Mouse (Mus musculus) hindbrain, postnatal 0 days (tissue): ENCODE measurements at regions not wholly inside any gene's neighbourhood (a gene's known extent, or its start where the extent isn't known, plus 50 kb on each side); places are given as distances from the start of the nearest gene placed in this dataset.
"Not testable (repeated sequence)": the region's sequence is repeated elsewhere in the genome, so short reads cannot be mapped to it uniquely, and the experiment has no call there.

Experiments used
- ATAC-seq: fragments of 200-750 bp; cut with Nextera tagmentation; 2 replicates; pipeline ENCODE4 v1.8.0; 2017; ENCODE audit warnings: mild to moderate bottlenecking, moderate TSS enrichment, moderate library complexity
- DNase-seq: peaks from one replicate; pipeline ENCODE4 v3.0.0-alpha.2; 2015; ENCODE audit warnings: low spot score
- H3K27ac ChIP-seq: fragments of 300-500 bp; sonication (generic); 2 replicates; pipeline ENCODE4 v1.5.1; 2014; ENCODE audit warnings: mild to moderate bottlenecking
- H3K27me3 ChIP-seq: fragments of 300-500 bp; sonication (generic); 2 replicates; pipeline ENCODE4 v1.6.1; 2014; ENCODE audit warnings: low read length, mixed read lengths; ENCODE audit not compliant: insufficient read depth
- H3K36me3 ChIP-seq: fragments of 300-500 bp; sonication (generic); 2 replicates; pipeline ENCODE4 v1.6.1; 2014; ENCODE audit warnings: low read length, mixed read lengths; ENCODE audit not compliant: insufficient read depth
- H3K4me1 ChIP-seq: fragments of 300-500 bp; sonication (generic); 2 replicates; pipeline ENCODE4 v1.6.1; 2014; ENCODE audit warnings: antibody characterized with exemption, low read length, mixed read lengths; ENCODE audit not compliant: insufficient read depth
- H3K4me2 ChIP-seq: fragments of 300-500 bp; sonication (generic); 2 replicates; pipeline ENCODE4 v1.6.1; 2014; ENCODE audit warnings: low read depth, mild to moderate bottlenecking, low read length, moderate library complexity, mixed read lengths
- H3K4me3 ChIP-seq: fragments of 300-500 bp; sonication (generic); 2 replicates; pipeline ENCODE4 v1.5.1; 2014; ENCODE audit warnings: low read length
- H3K9ac ChIP-seq: fragments of 300-500 bp; sonication (generic); replicated peaks from 2 replicates; pipeline ENCODE4 v1.6.1; 2014; ENCODE audit warnings: mild to moderate bottlenecking, low read length, moderate library complexity, mixed read lengths
- H3K9me3 ChIP-seq: fragments of 300-500 bp; sonication (generic); 2 replicates; pipeline ENCODE4 v1.6.1; 2016; ENCODE audit warnings: low read length, mixed read lengths
- CTCF ChIP-seq: IDR thresholded peaks from 2 replicates; pipeline ENCODE4 v1.5.1; 2016; ENCODE audit warnings: antibody characterized with exemption, control low read depth, low read depth
- WGBS: fragments of 180-500 bp; shearing (Covaris S2); extraction: QIAGEN DNeasy Blood & Tissue Kit; methylation state at CpG from one replicate; pipeline ENCODE4 v1.1.7; 2014; 5-methylcytosine and 5-hydroxymethylcytosine counted together

- Histone ChIP-seq H3K4me2 (no peak overlapping the region), H3K27me3 (no peaks in the 10 kb centered on the region), H3K9me3 (no peaks in the 10 kb centered on the region), H3K4me1 (no peaks in the 10 kb centered on the region), H3K4me3 (no peak overlapping the region), H3K36me3 (no peaks in the 10 kb centered on the region), H3K27ac (no peak overlapping the region), H3K9ac (no peak overlapping the region)
- ATAC-seq (no peak), DNase-seq (peak; percentile 34)
- TF ChIP-seq CTCF: peak; percentile 52
Measured at GRCm38 (mm10) chr5:18472114-18472513, 112.0 kb upstream of the Gnai1 start.

- no peak overlapping the region for H3K27ac ChIP-seq
- H3K27me3 ChIP-seq: no peaks in the 10 kb centered on the region
- DNase-seq: no peak
- no peak for TF ChIP-seq CTCF
- ATAC-seq: no peak
- H3K9ac ChIP-seq: no peak overlapping the region
- WGBS: 80% methylated on average over 1 of the region's 1 CpGs
- no peaks in the 10 kb centered on the region for H3K4me1 ChIP-seq
- no peaks in the 10 kb centered on the region for H3K9me3 ChIP-seq
- H3K4me2 ChIP-seq: no peak overlapping the region
- no peak overlapping the region for H3K4me3 ChIP-seq
- H3K36me3 ChIP-seq: no peaks in the 10 kb centered on the region
Measured at GRCm38 (mm10) chr5:18457771-18458170, 97.6 kb upstream of the Gnai1 start.

- no peak overlapping the region for H3K9ac ChIP-seq
- WGBS: 80% methylated on average over 1 of the region's 1 CpGs
- H3K4me1 ChIP-seq: no peaks in the 10 kb centered on the region
- no peaks in the 10 kb centered on the region for H3K36me3 ChIP-seq
- H3K4me2 ChIP-seq: no peak overlapping the region
- ATAC-seq (no peak), DNase-seq (no peak)
- TF ChIP-seq CTCF: no peak
- H3K27ac ChIP-seq: no peak overlapping the region
- no peak overlapping the region for H3K4me3 ChIP-seq
- no peaks in the 10 kb centered on the region for H3K9me3 ChIP-seq
- no peaks in the 10 kb centered on the region for H3K27me3 ChIP-seq
Measured at GRCm38 (mm10) chr5:18456196-18456595, 96.0 kb upstream of the Gnai1 start.

- DNase-seq, H3K36me3 ChIP-seq, H3K9ac ChIP-seq, H3K4me3 ChIP-seq, H3K4me1 ChIP-seq, ATAC-seq, H3K9me3 ChIP-seq, H3K27me3 ChIP-seq, H3K27ac ChIP-seq, H3K4me2 ChIP-seq: not testable (repeated sequence)
- 60% methylated on average over 6 of the region's 6 CpGs for WGBS
Measured at GRCm38 (mm10) chr5:18452871-18453757, 93.0 kb upstream of the Gnai1 start.

GRCm38 (mm10) chr5:18449261-18449660, 89.1 kb upstream of the Gnai1 start:
- H3K27ac ChIP-seq: no peak overlapping the region
- no peak for DNase-seq
- TF ChIP-seq CTCF: no peak
- no peaks in the 10 kb centered on the region for H3K27me3 ChIP-seq
- no peak overlapping the region for H3K4me2 ChIP-seq
- no peak for ATAC-seq
- no peak overlapping the region for H3K4me3 ChIP-seq
- H3K9ac ChIP-seq: no peak overlapping the region
- WGBS: 91% methylated on average over 3 of the region's 3 CpGs
- no peaks in the 10 kb centered on the region for H3K9me3 ChIP-seq
- H3K4me1 ChIP-seq: no peaks in the 10 kb centered on the region
- H3K36me3 ChIP-seq: no peaks in the 10 kb centered on the region

GRCm38 (mm10) chr5:18448330-18448670, 88.1 kb upstream of the Gnai1 start:
- no peak for DNase-seq
- Histone ChIP-seq H3K9ac (no peak overlapping the region), H3K36me3 (no peaks in the 10 kb centered on the region), H3K4me1 (no peaks in the 10 kb centered on the region), H3K4me2 (no peak overlapping the region), H3K27me3 (no peaks in the 10 kb centered on the region), H3K27ac (no peak overlapping the region), H3K9me3 (no peaks in the 10 kb centered on the region), H3K4me3 (no peak overlapping the region)
- TF ChIP-seq CTCF: no peak
- 90% methylated on average over 5 of the region's 5 CpGs for WGBS
- no peak for ATAC-seq

- DNase-seq: no peak
- 86% methylated on average over 14 of the region's 14 CpGs for WGBS
- Histone ChIP-seq H3K4me1 (no peaks in the 10 kb centered on the region), H3K9ac (no peak overlapping the region), H3K9me3 (no peaks in the 10 kb centered on the region), H3K4me3 (no peak overlapping the region), H3K36me3 (no peaks in the 10 kb centered on the region), H3K27me3 (no peaks in the 10 kb centered on the region), H3K27ac (no peak overlapping the region), H3K4me2 (no peak overlapping the region)
- TF ChIP-seq CTCF: no peak
- no peak for ATAC-seq
Measured at GRCm38 (mm10) chr5:18447665-18448329, 87.6 kb upstream of the Gnai1 start.
